Comparison of ENCODE assay signal across 25 mouse cellular contexts in the genomic region with DNA sequence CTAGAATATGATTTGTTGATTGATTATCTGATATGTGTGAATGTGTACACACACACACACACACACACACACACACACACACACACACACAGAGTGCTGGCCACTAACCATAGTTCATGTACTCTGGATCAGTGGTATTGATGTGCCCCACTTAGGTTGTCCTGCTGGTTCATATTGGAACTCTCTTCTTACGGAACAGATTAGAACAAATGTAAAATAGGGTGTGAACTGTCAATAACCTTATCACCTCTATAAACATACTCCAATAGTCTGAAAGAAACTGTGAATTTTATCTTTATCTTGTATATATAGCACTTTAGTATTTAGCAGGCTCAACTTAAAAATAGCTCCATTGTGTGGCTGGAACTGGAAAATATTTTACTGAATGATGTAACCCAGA. TPM values are rescaled to one million over a fixed set of nuclear protein-coding genes. Genes with fewer than 3 reads are reported as not detected.
DNase-seq lines count a peak whose midpoint lies in the region; ATAC-seq lines count a peak whose summit lies in the region.
"Had no signal": no experiment of that assay in that cellular context is flagged by ENCODE, and none has a peak within 500 bp of the region (broad histone marks: within the 10 kb centered on the region; RNA-seq: fewer than 3 reads in every experiment).

No protein-coding gene starts in this region.

- no peaks in the 10 kb centered on the region for H3K36me3 ChIP-seq in heart, embryonic 12.5 days
- H3K36me3 ChIP-seq in stomach, embryonic 14.5 days (ENCODE audit: control insufficient read depth, insufficient read depth, low read length): no peaks in the 10 kb centered on the region
- H3K36me3 ChIP-seq in stomach, embryonic 16.5 days (ENCODE audit: control insufficient read depth, insufficient read depth, low read length): no peaks in the 10 kb centered on the region
- H3K36me3 ChIP-seq in midbrain, embryonic 15.5 days (replicated peaks): no peaks in the 10 kb centered on the region
- H3K36me3 ChIP-seq: embryonic facial prominence, embryonic 10.5 days; embryonic facial prominence, embryonic 12.5 days had no signal

- no peaks in the 10 kb centered on the region for H3K9me3 ChIP-seq in heart, embryonic 12.5 days (replicated peaks)
- no peaks in the 10 kb centered on the region for H3K9me3 ChIP-seq in stomach, embryonic 14.5 days (ENCODE audit: control insufficient read depth, low read depth, low read length)
- no peaks in the 10 kb centered on the region for H3K9me3 ChIP-seq in stomach, embryonic 16.5 days (replicated peaks; ENCODE audit: control insufficient read depth, low read length)
- H3K9me3 ChIP-seq in midbrain, embryonic 15.5 days: no peaks in the 10 kb centered on the region
- H3K9me3 ChIP-seq: embryonic facial prominence, embryonic 10.5 days; embryonic facial prominence, embryonic 12.5 days had no signal

- DNase-seq in heart, adult 11 months: no peak
- no peak for DNase-seq in gastrocnemius, postnatal 25 days
- DNase-seq in lung, postnatal 14 days: no peak
- DNase-seq: adrenal gland, adult 8-10 months; adrenal gland, postnatal 14 days; adrenal gland, postnatal 36 days; B cell, adult 2 months; cerebellum, adult 11-12 months; cerebellum, adult 2 months; cerebellum, adult 9-10 months; cerebellum, postnatal 10 days; cerebellum, postnatal 25 days had no signal

- H3K27me3 ChIP-seq in heart, embryonic 12.5 days (replicated peaks): no peaks in the 10 kb centered on the region
- no peaks in the 10 kb centered on the region for H3K27me3 ChIP-seq in stomach, embryonic 14.5 days (ENCODE audit: control insufficient read depth, insufficient read depth, low read length)
- no peaks in the 10 kb centered on the region for H3K27me3 ChIP-seq in stomach, embryonic 16.5 days (ENCODE audit: control insufficient read depth, insufficient read depth, low read length)
- no peaks in the 10 kb centered on the region for H3K27me3 ChIP-seq in midbrain, embryonic 15.5 days (replicated peaks)
- H3K27me3 ChIP-seq: embryonic facial prominence, embryonic 12.5 days had no signal

- no peak; the same call in 1 of the 2 replicates for ATAC-seq in heart, embryonic 12.5 days (ENCODE audit: insufficient number of reproducible peaks, low FRiP score)
- ATAC-seq in CD4-positive, CD25-positive, alpha-beta regulatory T cell, adult 4 months: peak; percentile 52
- peak; percentile 84 for ATAC-seq in stomach, embryonic 14.5 days (ENCODE audit: insufficient number of reproducible peaks, insufficient read depth, low FRiP score, low read depth)
- peak; percentile 82; the same call in 1 of the 2 replicates for ATAC-seq in stomach, embryonic 16.5 days (ENCODE audit: insufficient read depth, low FRiP score)
- ATAC-seq in midbrain, embryonic 15.5 days (replicated peaks): no peak
- ATAC-seq: activated CD4-positive, CD25-positive, alpha-beta regulatory T cell, adult 4 months; forebrain, embryonic 14.5 days; forebrain, embryonic 16.5 days; Patski had no signal

- no peaks in the 10 kb centered on the region for H3K4me1 ChIP-seq in heart, embryonic 12.5 days (replicated peaks)
- H3K4me1 ChIP-seq in stomach, embryonic 14.5 days (ENCODE audit: control insufficient read depth, insufficient read depth, low read length): no peaks in the 10 kb centered on the region
- H3K4me1 ChIP-seq in stomach, embryonic 16.5 days (ENCODE audit: control insufficient read depth, insufficient read depth, low read length): no peaks in the 10 kb centered on the region
- H3K4me1 ChIP-seq in midbrain, embryonic 15.5 days: no peaks in the 10 kb centered on the region
- H3K4me1 ChIP-seq: embryonic facial prominence, embryonic 10.5 days; embryonic facial prominence, embryonic 12.5 days had no signal

- H3K27ac ChIP-seq in heart, embryonic 12.5 days (ENCODE audit: poor library complexity, severe bottlenecking): peak overlapping the region; percentile 57; the same call in 1 of the 2 replicates
- H3K27ac ChIP-seq in stomach, embryonic 14.5 days (ENCODE audit: low read length): no peak overlapping the region
- H3K27ac ChIP-seq in stomach, embryonic 16.5 days (ENCODE audit: low read length): no peak overlapping the region
- no peak overlapping the region for H3K27ac ChIP-seq in midbrain, embryonic 15.5 days
- H3K27ac ChIP-seq: embryonic facial prominence, embryonic 10.5 days; embryonic facial prominence, embryonic 12.5 days had no signal

- H3K4me2 ChIP-seq in heart, embryonic 12.5 days: no peak overlapping the region
- no peak overlapping the region for H3K4me2 ChIP-seq in stomach, embryonic 14.5 days (replicated peaks; ENCODE audit: low read depth, low read length)
- H3K4me2 ChIP-seq in stomach, embryonic 16.5 days (ENCODE audit: low read depth, low read length): no peak overlapping the region
- no peak overlapping the region for H3K4me2 ChIP-seq in midbrain, embryonic 15.5 days
- H3K4me2 ChIP-seq: embryonic facial prominence, embryonic 12.5 days had no signal

- 28% methylated on average over 1 of the region's 1 CpGs for WGBS in heart, embryonic 12.5 days
- WGBS in stomach, embryonic 14.5 days: 40% methylated on average over 1 of the region's 1 CpGs
- WGBS in stomach, embryonic 16.5 days: 37% methylated on average over 1 of the region's 1 CpGs
- 85% methylated on average over 1 of the region's 1 CpGs for WGBS in midbrain, embryonic 15.5 days

- H3K9ac ChIP-seq in heart, embryonic 12.5 days: no peak overlapping the region
- no peak overlapping the region for H3K9ac ChIP-seq in stomach, embryonic 14.5 days (replicated peaks; ENCODE audit: low read depth, low read length)
- no peak overlapping the region for H3K9ac ChIP-seq in stomach, embryonic 16.5 days (ENCODE audit: low read length)
- H3K9ac ChIP-seq in midbrain, embryonic 15.5 days: no peak overlapping the region
- H3K9ac ChIP-seq: embryonic facial prominence, embryonic 12.5 days had no signal

- H3K4me3 ChIP-seq in heart, embryonic 12.5 days: no peak overlapping the region
- no peak overlapping the region for H3K4me3 ChIP-seq in stomach, embryonic 14.5 days (ENCODE audit: low read depth, low read length)
- H3K4me3 ChIP-seq in stomach, embryonic 16.5 days (replicated peaks; ENCODE audit: low read length): no peak overlapping the region
- no peak overlapping the region for H3K4me3 ChIP-seq in midbrain, embryonic 15.5 days
- H3K4me3 ChIP-seq: embryonic facial prominence, embryonic 10.5 days; embryonic facial prominence, embryonic 12.5 days had no signal

RNA-seq across cellular contexts. Expression of gene Cpa3, which starts 5.0 kb away (rescaled TPM):
- 0.53 and 0.54 TPM in 2 replicates for polyA plus RNA-seq in heart, embryonic 12.5 days (2016; fragmentation: Nextera tagmentation; extraction: Ambion mirVana)
- under 1 TPM in 1 of 2 experiments, not detected in 1; 0.51 TPM for polyA plus RNA-seq in CD4-positive, CD25-positive, alpha-beta regulatory T cell, adult 4 months (2017; shearing (Covaris generic))
- polyA plus RNA-seq in stomach, embryonic 14.5 days (2014; fragmentation: Nextera tagmentation; extraction: Ambion mirVana): 3.0 and 5.3 TPM in 2 replicates
- 17.9 and 36.5 TPM in 2 replicates for polyA plus RNA-seq in stomach, embryonic 16.5 days (2015; fragmentation: Nextera tagmentation; extraction: Ambion mirVana)
- 1 to 10 TPM; 2.8 to 4.6 TPM for total RNA-seq in gastrocnemius, postnatal 25 days (2021)
- 0.15 and 1.3 TPM in 2 replicates for polyA plus RNA-seq in midbrain, embryonic 15.5 days (2015; fragmentation: Nextera tagmentation; extraction: Ambion mirVana)
- total RNA-seq: ES-E14 had no signal
- polyA plus RNA-seq: cerebellum, adult 2 months; embryonic facial prominence, embryonic 10.5 days; Patski had no signal

RNA-seq across cellular contexts. Expression of gene Cpb1, which starts 38.6 kb away (rescaled TPM):
- polyA plus RNA-seq in heart, embryonic 12.5 days (2016; fragmentation: Nextera tagmentation; extraction: Ambion mirVana): 0.44 TPM in 1 of 2 replicates, not detected in the other
- not detected for polyA plus RNA-seq in CD4-positive, CD25-positive, alpha-beta regulatory T cell, adult 4 months (2017; shearing (Covaris generic))
- polyA plus RNA-seq in stomach, embryonic 14.5 days (2014; fragmentation: Nextera tagmentation; extraction: Ambion mirVana): 5.2 and 5.7 TPM in 2 replicates
- polyA plus RNA-seq in stomach, embryonic 16.5 days (2015; fragmentation: Nextera tagmentation; extraction: Ambion mirVana): 150 and 191 TPM in 2 replicates
- total RNA-seq in gastrocnemius, postnatal 25 days (2021): under 1 TPM in 1 of 2 experiments, not detected in 1; 0.24 TPM
- polyA plus RNA-seq in midbrain, embryonic 15.5 days (2015; fragmentation: Nextera tagmentation; extraction: Ambion mirVana): 0.08 and 0.21 TPM in 2 replicates
- total RNA-seq: ES-E14 had no signal
- polyA plus RNA-seq: activated CD4-positive, CD25-positive, alpha-beta regulatory T cell, adult 4 months; embryonic facial prominence, embryonic 10.5 days; embryonic facial prominence, embryonic 12.5 days; forebrain, embryonic 11.5 days; forebrain, embryonic 14.5 days; Patski had no signal

Comparison
In these comparisons a context has a peak if more than half of its experiments do, and no peak if none do; other contexts are left out.
1. RNA of gene Cpb1, which starts 38.6 kb away (polyA plus RNA-seq): 150 to 191 TPM in stomach, embryonic 16.5 days; 5.2 to 5.7 TPM in stomach, embryonic 14.5 days, 0.08 to 0.21 TPM in midbrain, embryonic 15.5 days, not detected in CD4-positive, CD25-positive, alpha-beta regulatory T cell, adult 4 months and 0.44 TPM in heart, embryonic 12.5 days; every median in the first group is over 10 times any median in the second.
2. ATAC-seq: peak in CD4-positive, CD25-positive, alpha-beta regulatory T cell, adult 4 months (single experiment), stomach, embryonic 14.5 days (single experiment) and stomach, embryonic 16.5 days (single experiment); none in heart, embryonic 12.5 days (single experiment) and midbrain, embryonic 15.5 days (single experiment).